Mouse (Mus musculus): ENCODE measurements at regions not wholly inside any gene's neighbourhood (a gene's known extent, or its start where the extent isn't known, plus 50 kb on each side); places are given as distances from the start of the nearest gene placed in this dataset.

- WGBS = 39% methylated on average over 1 of the region's 1 CpGs
Observed at GRCm38 (mm10) chr11:113142816-113143215, 360.8 kb downstream of the Sox9 start.

GRCm38 (mm10) chr11:113143839-113144627 is 362.0 kb downstream of the Sox9 start:
- Histone ChIP-seq H3K4me1 (ENCODE audit: control insufficient read depth, insufficient read depth, low read length) (0 out of 2 replicates have a peak, but pooled peaks cover 2% of the 10 kb centered on the region), H3K4me3 (replicated peaks; ENCODE audit: extremely low read depth, low read depth, low read length) (no peak overlapping the region)
- 46% methylated on average over 14 of the region's 14 CpGs for WGBS
- no peak for DNase-seq
- TF ChIP-seq POLR2A (IDR thresholded peaks at IDR 0.05; ENCODE audit: borderline replicate concordance, extremely low read depth, low read depth, low read length) (no peak), CTCF (IDR thresholded peaks at IDR 0.05; ENCODE audit: insufficient read depth, low read length) (no peak)

More at GRCm38 (mm10) chr11:113142816-113143215, 360.8 kb downstream of the Sox9 start:
- Histone ChIP-seq H3K4me1 (ENCODE audit: control insufficient read depth, insufficient read depth, low read length) (0 out of 2 replicates have a peak, but pooled peaks cover 2% of the 10 kb centered on the region), H3K4me3 (replicated peaks; ENCODE audit: extremely low read depth, low read depth, low read length) (no peak overlapping the region)
- no peak for DNase-seq
- TF ChIP-seq POLR2A (IDR thresholded peaks at IDR 0.05; ENCODE audit: borderline replicate concordance, extremely low read depth, low read depth, low read length) = no peak
- no peak for TF ChIP-seq CTCF (IDR thresholded peaks at IDR 0.05; ENCODE audit: insufficient read depth, low read length)

- DNase-seq = no peak
- 71% methylated on average over 4 of the region's 4 CpGs for WGBS
- no peak for TF ChIP-seq POLR2A (IDR thresholded peaks at IDR 0.05; ENCODE audit: borderline replicate concordance, extremely low read depth, low read depth, low read length)
- TF ChIP-seq CTCF (IDR thresholded peaks at IDR 0.05; ENCODE audit: insufficient read depth, low read length) = no peak
- Histone ChIP-seq H3K4me3 (replicated peaks; ENCODE audit: extremely low read depth, low read depth, low read length) (no peak overlapping the region), H3K4me1 (ENCODE audit: control insufficient read depth, insufficient read depth, low read length) (0 out of 2 replicates have a peak, but pooled peaks cover 2% of the 10 kb centered on the region)
Observed at GRCm38 (mm10) chr11:113145721-113146120, 363.7 kb downstream of the Sox9 start.

- WGBS = 83% methylated on average over 8 of the region's 8 CpGs
- 0 out of 2 replicates have a peak, but pooled peaks cover 2% of the 10 kb centered on the region for H3K4me1 ChIP-seq (ENCODE audit: control insufficient read depth, insufficient read depth, low read length)
- TF ChIP-seq POLR2A (IDR thresholded peaks at IDR 0.05; ENCODE audit: borderline replicate concordance, extremely low read depth, low read depth, low read length) (no peak), CTCF (IDR thresholded peaks at IDR 0.05; ENCODE audit: insufficient read depth, low read length) (no peak)
Observed at GRCm38 (mm10) chr11:113146762-113147161, 364.7 kb downstream of the Sox9 start.

GRCm38 (mm10) chr11:113147535-113148197 is 365.6 kb downstream of the Sox9 start:
- WGBS = 49% methylated on average over 17 of the region's 17 CpGs
- Histone ChIP-seq H3K4me1 (ENCODE audit: control insufficient read depth, insufficient read depth, low read length) (0 out of 2 replicates have a peak, but pooled peaks cover 2% of the 10 kb centered on the region), H3K4me3 (replicated peaks; ENCODE audit: extremely low read depth, low read depth, low read length) (no peak overlapping the region)
- no peak for DNase-seq
- TF ChIP-seq CTCF (IDR thresholded peaks at IDR 0.05; ENCODE audit: insufficient read depth, low read length) = no peak
- TF ChIP-seq POLR2A (IDR thresholded peaks at IDR 0.05; ENCODE audit: borderline replicate concordance, extremely low read depth, low read depth, low read length) = no peak

More at GRCm38 (mm10) chr11:113146762-113147161, 364.7 kb downstream of the Sox9 start:
- H3K4me3 ChIP-seq (replicated peaks; ENCODE audit: extremely low read depth, low read depth, low read length) = no peak overlapping the region
- no peak for DNase-seq

- TF ChIP-seq POLR2A (IDR thresholded peaks at IDR 0.05; ENCODE audit: borderline replicate concordance, extremely low read depth, low read depth, low read length) (no peak), CTCF (IDR thresholded peaks at IDR 0.05; ENCODE audit: insufficient read depth, low read length) (no peak)
- 73% methylated on average over 9 of the region's 9 CpGs for WGBS
- Histone ChIP-seq H3K4me1 (ENCODE audit: control insufficient read depth, insufficient read depth, low read length) (0 out of 2 replicates have a peak, but pooled peaks cover 2% of the 10 kb centered on the region), H3K4me3 (replicated peaks; ENCODE audit: extremely low read depth, low read depth, low read length) (no peak overlapping the region)
- no peak for DNase-seq
Observed at GRCm38 (mm10) chr11:113148198-113148537, 366.1 kb downstream of the Sox9 start.

- H3K4me3 ChIP-seq (replicated peaks; ENCODE audit: extremely low read depth, low read depth, low read length) = no peak overlapping the region
- WGBS = 93% methylated on average over 6 of the region's 6 CpGs
- TF ChIP-seq POLR2A (IDR thresholded peaks at IDR 0.05; ENCODE audit: borderline replicate concordance, extremely low read depth, low read depth, low read length) = no peak
- TF ChIP-seq CTCF (IDR thresholded peaks at IDR 0.05; ENCODE audit: insufficient read depth, low read length) = no peak
- DNase-seq = no peak
- H3K4me1 ChIP-seq (ENCODE audit: control insufficient read depth, insufficient read depth, low read length) = no peaks in the 10 kb centered on the region
Observed at GRCm38 (mm10) chr11:113155515-113155914, 373.5 kb downstream of the Sox9 start.

GRCm38 (mm10) chr11:113163941-113164340 is 381.9 kb downstream of the Sox9 start:
- 79% methylated on average over 3 of the region's 3 CpGs for WGBS
- DNase-seq = no peak
- Histone ChIP-seq H3K4me3 (replicated peaks; ENCODE audit: extremely low read depth, low read depth, low read length) (no peak overlapping the region), H3K4me1 (ENCODE audit: control insufficient read depth, insufficient read depth, low read length) (peaks cover 4% of the 10 kb centered on the region; the same call in 1 of the 2 replicates)
- TF ChIP-seq CTCF (IDR thresholded peaks at IDR 0.05; ENCODE audit: insufficient read depth, low read length) (no peak), POLR2A (IDR thresholded peaks at IDR 0.05; ENCODE audit: borderline replicate concordance, extremely low read depth, low read depth, low read length) (no peak)

- 52% methylated on average over 10 of the region's 10 CpGs for WGBS
- Histone ChIP-seq H3K4me1 (ENCODE audit: control insufficient read depth, insufficient read depth, low read length) (peaks cover 4% of the 10 kb centered on the region; the same call in 1 of the 2 replicates), H3K4me3 (replicated peaks; ENCODE audit: extremely low read depth, low read depth, low read length) (no peak overlapping the region)
- TF ChIP-seq CTCF (IDR thresholded peaks at IDR 0.05; ENCODE audit: insufficient read depth, low read length) = no peak
- no peak for TF ChIP-seq POLR2A (IDR thresholded peaks at IDR 0.05; ENCODE audit: borderline replicate concordance, extremely low read depth, low read depth, low read length)
- DNase-seq = no peak
Observed at GRCm38 (mm10) chr11:113164510-113164909, 382.5 kb downstream of the Sox9 start.
